Mouse (Mus musculus) gastrocnemius, postnatal 4 days (tissue): Measurements from ENCODE around the gene 5730522E02Rik. TPM values are rescaled to one million over a fixed set of nuclear protein-coding genes. Genes with fewer than 3 reads are reported as not detected.

ENCODE experiments used
- DNase-seq, 2 experiments: peaks; one replicate each; pipeline ENCODE4 v3.0.0; 2021 to 2022; ENCODE audit warnings: low spot score in 2 of 2, mixed read lengths in 2 of 2
- total RNA-seq, 2 experiments: library from RNA; stranded (reverse); gene quantifications; 2 replicates each; pipeline ENCODE4 v1.2.3; 2021

Gene 5730522E02Rik
- total RNA-seq, 2 experiments from 2014 or later, result 0.32 to 0.34 TPM

DNA sequence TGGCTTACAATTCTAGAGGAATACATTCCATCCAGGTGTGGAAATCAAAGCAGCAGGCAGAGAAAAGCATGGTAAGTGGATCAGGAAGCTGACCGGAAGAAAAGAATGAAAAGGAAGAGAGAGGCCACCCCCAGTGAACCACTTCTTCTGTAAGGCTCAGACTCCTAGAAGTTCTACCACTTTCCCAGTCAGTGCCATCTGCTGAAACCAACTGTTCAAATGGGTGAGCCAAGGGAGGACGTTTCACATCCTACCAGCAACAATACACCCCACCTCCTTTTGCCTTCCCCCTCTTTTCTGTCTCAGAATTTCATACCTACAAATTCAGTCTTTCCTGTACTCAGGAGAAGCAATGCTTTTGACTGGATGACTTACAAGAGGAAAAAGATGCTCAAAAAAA, 197.0 kb downstream of the 5730522E02Rik start:
- DNase-seq, result no peak

DNA sequence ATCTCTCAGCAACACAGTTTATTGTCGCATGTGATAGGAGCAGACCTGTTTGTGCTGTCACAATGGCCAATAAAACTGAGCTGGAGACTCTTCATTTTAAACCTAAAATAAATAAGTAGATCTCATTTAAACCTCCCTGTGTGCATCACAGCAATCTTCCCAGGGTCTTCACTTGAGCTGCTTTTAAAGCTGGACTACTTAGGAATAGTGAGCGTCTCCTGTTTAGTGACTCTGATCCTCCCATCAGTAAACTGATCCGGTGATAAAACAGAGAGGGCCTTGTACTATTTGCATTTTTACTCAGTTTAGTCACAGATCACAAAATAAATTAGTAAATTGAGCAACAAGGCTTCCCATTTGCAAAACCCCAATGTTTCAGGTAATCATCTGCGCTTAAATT, 206.5 kb downstream of the 5730522E02Rik start:
- DNase-seq, result no peak

DNA sequence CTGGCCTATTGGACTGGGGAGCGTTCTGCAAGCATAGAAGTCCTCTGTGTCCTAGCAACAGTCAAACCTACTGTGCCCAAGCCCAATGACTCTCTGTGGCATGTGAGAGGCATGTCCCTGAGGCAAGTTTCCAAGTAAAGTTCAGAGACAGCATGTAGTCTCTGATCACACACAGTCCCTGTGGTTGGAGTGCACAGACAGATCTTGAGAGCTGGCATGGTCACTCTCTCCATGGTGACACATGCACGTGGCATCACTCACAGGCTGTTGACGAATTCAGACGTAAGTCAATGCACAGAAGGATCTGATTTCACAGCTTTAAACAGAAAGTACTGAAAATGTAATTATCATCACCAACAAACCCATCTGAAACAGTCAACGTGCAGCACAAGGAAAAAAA, 210.8 kb downstream of the 5730522E02Rik start:
- DNase-seq, result no peak

DNA sequence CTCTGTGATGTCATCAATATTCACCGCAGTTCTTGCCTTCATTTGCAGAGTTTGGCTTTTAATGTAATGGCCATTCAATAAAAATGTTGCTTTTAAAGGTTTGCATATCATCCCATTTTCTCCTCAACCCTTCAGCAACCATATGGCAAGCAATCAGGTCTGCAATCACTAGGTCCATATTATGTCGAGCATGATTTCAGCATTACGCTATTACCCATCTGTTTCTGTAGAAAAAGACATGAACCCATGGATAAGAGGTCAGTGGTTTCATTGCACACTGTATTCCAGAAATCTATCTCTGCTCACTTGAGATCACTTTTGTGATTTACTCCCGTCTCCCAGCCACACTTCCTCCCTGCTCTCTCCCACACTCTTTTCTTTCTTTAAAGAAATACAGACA, 213.1 kb downstream of the 5730522E02Rik start:
- no peak for DNase-seq

DNA sequence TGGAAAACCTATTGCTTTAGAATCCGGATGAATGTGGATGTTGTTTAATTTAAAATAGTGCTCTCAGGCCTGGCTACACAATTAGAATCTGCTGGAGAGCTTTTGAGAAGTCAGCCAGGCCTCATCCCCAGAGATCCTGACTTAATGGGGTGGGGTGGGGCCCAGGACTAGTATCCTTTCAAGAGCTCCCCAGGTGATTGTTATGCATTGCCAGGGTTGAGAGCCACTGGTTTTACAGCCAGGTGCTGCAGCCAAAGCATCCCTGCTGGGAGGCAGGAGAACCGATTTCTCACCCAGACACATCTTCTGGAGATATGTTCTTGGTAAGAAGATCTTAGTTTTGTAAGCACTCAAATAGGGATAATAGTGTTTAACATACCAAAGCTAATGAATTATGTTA, 216.4 kb downstream of the 5730522E02Rik start:
- DNase-seq, result no peak

DNA sequence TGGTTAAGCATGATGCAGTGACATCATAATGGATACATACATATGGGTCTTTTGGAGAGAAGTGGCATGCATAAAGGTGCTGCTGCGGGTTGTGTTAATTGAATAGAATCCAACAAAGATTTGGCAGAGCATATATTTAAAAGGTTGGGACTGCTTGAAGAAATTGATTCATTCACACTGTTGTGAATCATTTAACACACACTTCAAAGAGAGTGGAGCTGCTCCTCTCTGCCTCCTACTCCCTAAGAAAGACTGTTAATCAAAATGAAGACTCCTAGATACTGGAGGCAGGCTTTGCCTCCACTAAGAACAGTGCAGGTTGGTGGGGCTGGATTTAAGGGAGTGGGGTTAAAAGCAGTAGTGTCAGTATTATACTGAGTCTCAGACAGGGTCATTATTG, 218.3 kb downstream of the 5730522E02Rik start:
- no peak for DNase-seq

DNA sequence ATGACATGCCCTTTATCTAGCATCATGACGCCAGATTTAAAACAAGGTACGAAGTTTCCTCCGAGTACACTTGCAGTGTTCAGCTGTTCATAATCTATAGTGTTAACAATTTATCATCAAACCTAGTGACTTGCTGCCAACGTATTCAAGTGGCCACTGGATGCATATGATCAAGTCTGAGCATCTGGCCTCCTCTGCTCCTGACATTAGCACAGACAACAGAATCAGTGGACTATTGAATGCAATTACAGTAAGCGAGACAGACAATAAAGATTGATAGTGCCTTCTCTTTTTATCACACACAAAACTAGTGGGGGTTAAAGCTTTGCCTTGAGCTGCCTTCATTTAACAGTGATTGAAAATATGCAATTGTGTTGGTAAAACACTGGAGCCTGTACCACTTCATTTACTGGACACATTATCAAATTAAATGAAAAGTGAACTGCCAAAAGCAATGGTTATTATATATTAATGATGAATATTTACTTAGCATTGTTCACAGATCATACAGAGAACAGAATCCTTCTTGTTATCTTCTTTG, 231.8 kb downstream of the 5730522E02Rik start:
- DNase-seq, result no peak

DNA sequence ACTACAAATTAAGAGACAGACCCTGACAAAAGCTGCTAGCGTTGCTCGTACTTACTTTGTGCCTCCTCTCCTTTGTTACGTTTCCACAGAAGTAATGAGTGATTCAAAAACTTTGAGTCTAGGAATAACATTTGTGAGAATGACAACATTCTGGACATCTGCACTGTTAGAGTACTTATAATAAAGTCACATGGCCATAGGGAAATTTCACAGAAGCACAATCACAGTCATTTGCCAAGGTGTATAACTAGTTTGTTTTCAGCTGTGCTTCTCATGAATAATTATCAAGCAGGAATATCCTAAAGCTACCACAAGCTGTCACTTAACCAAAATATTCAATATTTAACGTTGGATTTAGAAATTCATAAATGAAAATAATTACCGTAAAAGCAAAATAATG, 269.1 kb downstream of the 5730522E02Rik start:
- DNase-seq, result no peak

DNA sequence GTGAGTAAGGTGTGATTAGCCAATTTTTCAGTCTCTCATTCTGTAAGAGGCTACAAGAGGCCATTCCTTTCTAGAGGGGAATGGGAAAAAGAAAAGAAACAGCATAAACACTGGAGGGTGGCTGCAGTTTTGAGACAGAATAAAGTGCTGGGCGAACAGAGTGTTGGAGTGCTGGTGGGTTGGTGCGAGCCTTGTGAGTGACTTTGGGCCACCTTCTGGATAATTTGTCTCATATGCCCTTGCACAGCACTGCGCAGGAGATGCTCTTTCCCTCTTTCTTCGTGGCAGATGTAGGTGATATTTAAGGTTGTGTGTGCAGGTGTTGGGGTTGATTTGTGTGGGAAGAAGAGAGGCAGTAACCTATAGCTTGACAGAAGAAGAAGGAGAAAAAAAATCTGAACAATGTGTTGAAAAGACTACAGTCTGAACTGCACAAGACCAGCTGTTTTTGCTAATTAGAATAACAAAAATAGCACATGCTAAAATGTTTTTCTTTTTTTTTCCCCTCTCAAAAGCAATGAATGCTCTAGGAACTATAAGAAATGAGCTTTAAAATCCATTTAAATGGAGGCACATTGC, 269.8 kb downstream of the 5730522E02Rik start:
- no peak for DNase-seq

DNA sequence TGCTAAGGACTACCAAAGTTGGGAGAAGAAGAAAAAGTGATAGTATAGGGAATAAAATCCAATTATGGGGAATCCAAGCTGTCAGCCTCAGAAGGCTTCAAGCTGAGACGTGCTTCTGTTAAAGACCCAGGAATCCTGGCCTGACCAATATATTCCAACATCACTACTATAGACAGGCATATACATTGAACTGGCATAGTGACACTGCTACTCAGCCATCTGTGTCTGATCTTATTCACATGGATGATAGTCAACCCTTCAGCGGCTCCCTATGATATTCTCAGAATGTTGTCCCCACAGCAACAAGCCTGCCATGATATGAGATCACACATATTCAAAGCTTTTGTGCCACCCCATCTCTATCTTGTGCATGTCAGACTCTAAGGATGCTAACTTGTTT, 284.3 kb downstream of the 5730522E02Rik start:
- no peak for DNase-seq

DNA sequence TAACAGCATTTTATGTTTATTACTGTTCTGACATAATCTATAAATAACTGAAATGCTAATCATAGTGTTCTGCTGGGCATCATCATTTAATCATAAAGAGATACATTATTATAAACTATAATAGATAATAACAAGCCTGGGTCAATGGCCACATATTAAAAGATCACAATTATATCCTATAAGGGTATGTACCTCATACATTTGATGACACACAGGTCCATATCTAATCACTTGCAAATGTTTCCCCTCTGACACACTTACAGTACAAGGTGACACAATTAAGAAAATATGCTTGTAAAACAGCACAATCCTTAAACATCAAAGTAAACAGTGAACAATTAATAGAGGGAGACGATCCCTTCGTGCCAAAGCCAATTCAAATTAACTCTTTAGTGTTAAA, 308.2 kb downstream of the 5730522E02Rik start:
- DNase-seq, result no peak

DNA sequence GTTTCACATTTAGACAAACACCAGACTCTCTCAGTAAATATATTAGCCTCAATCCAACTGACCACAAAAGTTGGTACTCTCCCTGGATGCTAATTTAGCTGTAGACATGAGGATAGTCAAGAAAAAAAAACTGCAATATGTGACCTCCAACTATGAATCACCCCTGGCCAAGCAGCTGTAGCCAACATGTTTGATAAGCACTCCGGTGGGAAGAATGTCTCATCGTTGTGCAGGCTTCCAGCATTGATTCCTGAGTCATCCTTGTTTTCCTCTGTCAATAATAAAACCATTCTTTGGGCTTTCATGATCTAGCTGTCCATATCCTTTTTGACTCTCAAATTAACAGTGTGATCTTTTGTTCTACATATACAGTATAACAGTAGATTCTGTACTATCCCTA, 308.9 kb downstream of the 5730522E02Rik start:
- DNase-seq, result no peak

DNA sequence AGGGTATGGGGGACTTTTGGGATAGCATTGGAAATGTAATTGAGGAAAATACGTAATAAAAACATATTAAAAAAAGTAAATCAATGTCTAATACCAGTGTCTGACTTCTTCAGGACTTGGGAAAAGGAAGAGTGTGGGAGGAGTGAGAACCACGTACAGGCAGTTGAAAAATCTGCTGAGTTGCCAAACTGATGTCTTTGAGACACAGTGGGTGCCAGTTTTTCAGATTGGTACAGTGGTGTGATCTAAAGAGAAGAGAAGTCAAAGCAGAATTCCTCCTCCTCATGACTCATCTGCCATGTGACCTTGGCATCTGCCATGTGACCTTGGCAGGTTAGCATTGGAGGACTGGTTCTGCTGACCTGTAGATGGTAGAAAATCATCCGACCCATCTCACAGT, 316.7 kb downstream of the 5730522E02Rik start:
- DNase-seq, result no peak

DNA sequence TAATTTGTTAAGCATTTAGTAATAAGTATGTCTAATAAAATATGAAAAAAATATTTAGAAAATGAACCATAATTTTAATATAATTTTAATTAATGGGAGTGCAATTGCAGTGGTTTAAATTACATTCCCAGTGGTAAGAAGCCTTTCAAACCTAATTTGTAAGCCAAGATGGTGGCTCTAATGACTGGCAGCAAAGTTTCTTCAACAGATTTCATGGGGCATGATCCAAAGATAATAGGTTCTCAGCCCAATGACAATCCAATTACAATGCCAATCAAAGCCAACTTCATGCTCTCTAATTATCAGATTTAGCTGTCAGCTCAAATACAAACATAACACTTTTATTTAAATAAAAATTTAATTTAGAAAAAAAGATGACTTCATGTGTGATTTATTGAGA, 337.6 kb downstream of the 5730522E02Rik start:
- no peak for DNase-seq

DNA sequence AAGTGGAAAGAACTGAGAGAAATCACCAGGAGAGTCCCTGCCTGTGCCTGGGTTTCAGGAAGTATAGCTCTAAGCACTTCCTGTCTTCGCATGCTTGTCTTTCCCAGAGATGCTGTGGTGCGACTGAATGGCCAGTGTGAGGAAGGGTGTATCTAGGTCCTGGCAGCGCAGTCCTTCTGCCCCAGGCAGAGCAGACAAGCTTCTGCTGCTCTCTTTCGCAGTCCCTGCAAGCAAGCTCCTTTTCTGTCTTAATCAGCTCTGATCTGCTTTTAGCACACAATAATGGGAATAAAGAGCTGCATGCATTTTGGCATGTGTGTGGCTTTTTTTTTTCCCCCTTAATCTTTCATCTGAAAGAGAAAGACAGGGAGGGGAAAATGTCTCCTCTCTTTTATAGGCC, 338.2 kb downstream of the 5730522E02Rik start:
- no peak for DNase-seq

DNA sequence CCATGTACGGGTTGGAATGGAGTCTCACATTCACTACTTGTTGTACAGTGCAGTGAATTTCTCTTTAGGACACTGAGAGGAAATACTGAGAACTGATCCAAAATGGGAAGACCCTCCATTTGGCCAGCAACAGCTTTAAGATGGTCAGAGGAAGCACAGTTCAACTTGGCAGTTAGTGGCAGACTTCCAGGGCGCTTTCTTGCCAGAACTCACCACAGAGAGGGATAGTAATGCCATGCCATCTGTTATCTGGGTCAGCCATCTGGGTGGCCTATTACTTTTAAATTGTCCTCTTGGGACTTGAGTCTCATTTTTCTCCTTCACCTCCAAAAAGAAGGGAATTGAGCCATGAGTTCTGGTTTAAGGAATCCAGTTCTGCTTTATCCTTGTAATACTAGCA, 344.3 kb downstream of the 5730522E02Rik start:
- no peak for DNase-seq

DNA sequence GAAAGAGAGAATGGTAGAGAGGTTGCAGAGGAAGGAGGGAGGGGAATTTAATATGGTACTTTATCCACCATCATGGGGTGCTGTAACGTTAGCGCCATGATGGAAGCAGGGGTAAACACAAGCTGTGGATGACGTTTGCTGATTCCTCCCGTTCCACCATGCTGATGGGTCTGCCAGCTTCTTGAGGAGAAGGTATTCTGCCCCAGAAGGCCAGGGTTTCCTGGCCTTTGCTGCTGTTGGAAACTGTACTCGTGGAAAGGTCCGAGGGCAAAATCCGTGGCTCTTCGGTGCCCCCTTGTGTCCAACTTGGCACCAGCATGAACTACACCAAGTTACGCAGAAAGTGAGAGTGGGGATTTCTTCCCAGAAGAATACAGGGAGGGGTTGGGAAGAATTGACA, 347.9 kb downstream of the 5730522E02Rik start:
- DNase-seq, result peak; percentile 40 to 56

DNA sequence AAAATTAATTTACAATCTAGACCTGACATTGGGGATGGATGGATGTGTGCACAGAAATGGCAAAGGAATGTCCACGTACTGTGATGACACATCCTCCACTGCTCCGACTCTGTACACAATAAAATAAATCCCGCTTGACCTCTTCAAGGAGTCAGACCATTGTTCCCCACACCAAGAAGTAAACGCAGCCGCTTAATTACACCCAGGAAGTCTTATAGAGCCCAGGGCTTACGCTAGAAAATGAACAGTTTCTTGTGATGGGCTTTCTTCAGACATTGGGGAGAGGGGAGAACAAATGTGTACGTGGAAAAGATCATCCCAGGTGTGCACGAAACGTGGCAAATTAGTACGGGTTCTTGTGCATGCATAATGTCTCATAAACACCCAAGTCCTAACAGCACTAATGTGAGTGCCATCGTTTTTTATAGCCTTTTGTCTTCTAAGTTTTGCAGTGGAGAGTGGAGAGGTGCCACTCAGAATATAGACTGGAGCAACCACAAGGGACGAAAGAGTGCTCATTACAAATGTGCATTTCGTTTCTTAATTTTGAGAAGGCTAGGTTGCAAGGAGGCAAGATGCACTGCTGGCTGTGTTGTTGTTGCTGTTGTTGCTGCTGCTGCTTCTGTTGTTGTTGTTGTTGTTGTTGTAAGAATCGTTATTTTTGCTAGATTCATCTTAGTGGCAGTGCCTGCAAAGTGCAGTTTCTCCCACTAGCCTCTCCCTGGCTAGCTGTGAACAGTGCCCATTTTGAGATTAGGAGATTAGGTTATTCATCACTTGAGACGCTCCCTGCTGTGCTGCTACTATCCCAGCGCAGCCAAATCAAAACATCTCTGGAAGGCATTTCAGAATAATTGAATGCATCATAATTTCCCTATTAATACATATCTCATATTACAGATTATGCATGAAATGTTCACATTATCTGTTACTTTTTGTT, 353.7 kb downstream of the 5730522E02Rik start:
- DNase-seq, result no peak

DNA sequence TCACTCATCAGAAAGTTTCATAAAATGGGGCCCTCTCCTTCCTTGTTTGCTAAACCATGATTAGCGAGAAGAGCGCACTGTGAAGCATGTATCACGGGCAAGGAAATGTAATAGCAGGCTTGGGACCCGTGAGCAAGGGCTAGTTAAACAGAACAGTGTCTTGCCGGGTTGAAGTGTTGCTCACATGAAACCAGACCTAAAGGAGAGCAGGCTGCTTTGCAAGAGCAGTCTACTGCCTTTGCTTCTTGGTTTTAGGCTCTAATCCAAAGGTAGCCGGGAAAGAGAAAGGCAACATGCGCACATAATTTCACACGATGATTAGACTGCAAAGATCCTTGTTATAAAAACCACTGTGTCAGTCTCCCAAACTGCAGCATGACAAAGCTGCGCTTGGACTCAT, 354.8 kb downstream of the 5730522E02Rik start:
- DNase-seq, result no peak

DNA sequence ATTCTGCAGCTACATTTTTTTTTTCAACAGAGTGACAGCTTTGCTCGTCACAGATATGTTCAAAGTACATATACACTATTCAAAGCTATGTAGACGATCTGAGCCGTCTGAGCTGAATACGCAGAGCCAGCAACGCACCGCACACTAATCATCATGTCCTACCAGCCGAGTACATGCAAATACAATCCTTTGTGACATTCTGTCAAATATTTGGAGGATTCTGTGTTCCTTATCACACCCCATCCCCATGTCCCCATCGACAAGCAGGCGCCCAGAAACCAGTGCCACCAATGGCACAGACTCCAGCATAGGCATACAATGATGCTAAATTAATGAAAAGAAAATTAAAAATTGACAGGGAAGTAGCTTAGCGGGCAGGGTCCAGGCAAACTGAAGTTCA, 356.3 kb downstream of the 5730522E02Rik start:
- DNase-seq, result no peak

DNA sequence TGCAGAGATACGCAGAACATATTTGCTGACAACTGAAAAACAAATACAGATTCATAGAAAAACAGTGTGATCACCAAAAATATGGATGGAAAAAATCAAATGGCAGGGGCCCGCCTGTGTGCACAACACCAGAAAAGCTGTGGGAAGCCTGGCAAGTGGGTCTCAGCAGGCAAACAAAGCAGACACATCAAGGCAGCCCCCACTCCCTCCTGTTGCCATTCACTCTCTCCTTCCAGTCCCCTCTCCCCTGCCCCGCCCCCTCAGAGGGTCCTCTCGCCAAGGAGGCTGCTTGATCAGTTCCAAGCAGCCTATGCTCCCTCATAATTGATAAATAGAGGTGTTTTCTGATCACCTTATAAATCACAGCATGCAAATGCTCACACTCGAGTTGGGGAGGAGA, 357.5 kb downstream of the 5730522E02Rik start:
- no peak for DNase-seq

DNA sequence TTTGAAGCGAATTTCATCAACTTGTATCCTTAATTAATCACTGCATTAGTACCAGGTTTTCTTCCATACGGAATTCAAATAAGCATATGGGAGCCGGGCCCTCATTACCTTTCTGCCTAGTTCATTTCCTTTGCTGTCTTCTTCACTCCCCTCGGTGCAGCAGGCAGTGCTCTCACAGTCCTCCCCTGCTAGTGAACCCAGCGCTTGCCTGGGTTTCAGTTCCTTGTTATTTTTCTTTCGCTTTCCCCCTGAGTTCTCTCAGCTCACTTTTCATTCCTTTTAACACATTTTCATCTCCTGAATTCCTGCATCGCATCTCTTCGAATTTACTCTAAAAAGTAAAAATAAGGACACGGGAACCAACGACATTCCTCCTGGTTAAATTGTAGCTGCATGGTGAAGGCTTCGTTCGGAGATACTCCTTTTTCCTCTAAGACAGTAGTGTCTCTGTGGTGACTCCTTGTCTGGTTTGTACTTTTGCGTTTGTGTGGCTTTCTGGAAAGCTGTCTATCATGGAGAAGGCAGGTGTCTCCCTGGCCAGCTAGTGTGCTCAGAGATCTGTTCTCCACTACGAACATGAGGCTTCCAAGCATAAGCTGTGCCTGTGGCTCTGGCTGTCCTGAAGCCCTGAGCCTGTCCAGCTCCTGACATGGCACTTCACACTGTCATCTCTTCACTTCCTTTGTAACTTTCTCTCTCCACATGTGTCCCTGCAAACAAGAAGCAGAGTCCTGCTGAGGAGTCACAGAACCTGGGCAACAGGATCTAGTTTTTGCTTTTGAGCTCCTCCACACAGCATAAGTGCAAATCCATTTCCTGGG, 361.5 kb downstream of the 5730522E02Rik start:
- DNase-seq, result no peak
